Mouse (Mus musculus) heart, embryonic 10.5 days (tissue): Measurements from ENCODE around the gene Ccl20. TPM values are rescaled to one million over a fixed set of nuclear protein-coding genes. Genes with fewer than 3 reads are reported as not detected.

Experiments used
- DNase-seq: peaks from one replicate; pipeline ENCODE4 v3.0.0-alpha.2; 2017; ENCODE audit warnings: low spot score
- H3K27ac ChIP-seq: fragments of 300-500 bp; sonication (generic); 2 replicates; pipeline ENCODE4 v1.5.1; 2016; ENCODE audit warnings: mild to moderate bottlenecking
- H3K27me3 ChIP-seq: fragments of 300-500 bp; sonication (generic); 2 replicates; pipeline ENCODE4 v1.6.1; 2016; ENCODE audit warnings: mild to moderate bottlenecking; ENCODE audit not compliant: poor library complexity, insufficient read depth, severe bottlenecking
- H3K36me3 ChIP-seq: fragments of 300-500 bp; sonication (generic); 2 replicates; pipeline ENCODE4 v1.6.1; 2016; ENCODE audit warnings: mild to moderate bottlenecking, moderate library complexity
- H3K4me1 ChIP-seq: fragments of 300-500 bp; sonication (generic); 2 replicates; pipeline ENCODE4 v1.6.1; 2016; ENCODE audit warnings: mild to moderate bottlenecking
- H3K4me3 ChIP-seq: fragments of 300-500 bp; sonication (generic); 2 replicates; pipeline ENCODE4 v1.5.1; 2016; ENCODE audit warnings: mild to moderate bottlenecking, moderate library complexity
- H3K9me3 ChIP-seq: fragments of 300-500 bp; sonication (generic); 2 replicates; pipeline ENCODE4 v1.6.1; 2016; ENCODE audit warnings: mild to moderate bottlenecking, moderate library complexity
- WGBS: fragments of 180-500 bp; shearing (Covaris S2); methylation state at CpG from one replicate; pipeline ENCODE4 v1.1.7; 2016; 5-methylcytosine and 5-hydroxymethylcytosine counted together
- polyA plus RNA-seq: library from polyadenylated mRNA; unstranded; fragments of >200 nt; fragmentation: Nextera tagmentation; extraction: Ambion mirVana; gene quantifications from 2 replicates; pipeline ENCODE4 v1.2.1, GENCODE M21; 2016

The Ccl20 gene
- 0.21 and 0.34 TPM in 2 replicates for polyA plus RNA-seq

GRCm38 (mm10) chr1:83116447-83117137 is at the start of gene Ccl20:
Gene Ccl20 (plus strand): TSS chr1:83116766.
- DNase-seq: no peak
- Histone ChIP-seq H3K27me3 (no peaks in the 10 kb centered on the region), H3K4me3 (no peak within 1 kb of the TSS), H3K36me3 (no peaks in the 10 kb centered on the region), H3K4me1 (peaks cover 3% of the 10 kb centered on the region; the same call in 1 of the 2 replicates), H3K27ac (no peak within 1 kb of the TSS), H3K9me3 (no peaks in the 10 kb centered on the region)
- 20% methylated on average over 8 of the region's 8 CpGs for WGBS

GRCm38 (mm10) chr1:83067205-83067604 is 49.4 kb upstream of the Ccl20 start:
- Histone ChIP-seq H3K27me3 (no peaks in the 10 kb centered on the region), H3K36me3 (no peaks in the 10 kb centered on the region), H3K4me3 (no peak overlapping the region), H3K9me3 (no peaks in the 10 kb centered on the region), H3K4me1 (no peaks in the 10 kb centered on the region), H3K27ac (no peak overlapping the region)
- 88% methylated on average over 10 of the region's 10 CpGs for WGBS
- DNase-seq: peak; percentile 59

- Histone ChIP-seq H3K27ac (peak overlapping the region; percentile 16; the same call in 1 of the 2 replicates), H3K27me3 (no peaks in the 10 kb centered on the region), H3K4me3 (peak overlapping the region; percentile 42), H3K36me3 (no peaks in the 10 kb centered on the region), H3K9me3 (no peaks in the 10 kb centered on the region), H3K4me1 (no peaks in the 10 kb centered on the region)
- DNase-seq: peak; percentile 68
- WGBS: 41% methylated on average over 15 of the region's 15 CpGs
Observed at GRCm38 (mm10) chr1:83075526-83076189, 40.9 kb upstream of the Ccl20 start.

GRCm38 (mm10) chr1:83076190-83076917 is 40.2 kb upstream of the Ccl20 start:
- Histone ChIP-seq H3K4me3 (peak overlapping the region; percentile 42), H3K4me1 (no peaks in the 10 kb centered on the region), H3K9me3 (no peaks in the 10 kb centered on the region), H3K27ac (peak overlapping the region; percentile 16; the same call in 1 of the 2 replicates), H3K36me3 (no peaks in the 10 kb centered on the region), H3K27me3 (no peaks in the 10 kb centered on the region)
- WGBS: 42% methylated on average over 11 of the region's 11 CpGs
- DNase-seq: peak; percentile 71

- Histone ChIP-seq H3K27me3 (no peaks in the 10 kb centered on the region), H3K4me3 (no peak overlapping the region), H3K36me3 (no peaks in the 10 kb centered on the region), H3K27ac (no peak overlapping the region), H3K4me1 (no peaks in the 10 kb centered on the region), H3K9me3 (no peaks in the 10 kb centered on the region)
- WGBS: 76% methylated on average over 6 of the region's 6 CpGs
- no peak for DNase-seq
Observed at GRCm38 (mm10) chr1:83077016-83077415, 39.5 kb upstream of the Ccl20 start.

GRCm38 (mm10) chr1:83084790-83085189 is 31.8 kb upstream of the Ccl20 start:
- H3K4me1 ChIP-seq: no peaks in the 10 kb centered on the region
- WGBS: 84% methylated on average over 2 of the region's 2 CpGs

GRCm38 (mm10) chr1:83091268-83091667 is 25.3 kb upstream of the Ccl20 start:
- H3K27ac ChIP-seq: no peak overlapping the region
- no peaks in the 10 kb centered on the region for H3K9me3 ChIP-seq
- H3K4me1 ChIP-seq: no peaks in the 10 kb centered on the region
- WGBS: 50% methylated on average over 3 of the region's 3 CpGs
- DNase-seq: no peak
- H3K4me3 ChIP-seq: no peak overlapping the region
- H3K36me3 ChIP-seq: no peaks in the 10 kb centered on the region
- H3K27me3 ChIP-seq: no peaks in the 10 kb centered on the region

More at GRCm38 (mm10) chr1:83084790-83085189, 31.8 kb upstream of the Ccl20 start:
- Histone ChIP-seq H3K27ac (no peak overlapping the region), H3K4me3 (no peak overlapping the region), H3K9me3 (no peaks in the 10 kb centered on the region), H3K27me3 (no peaks in the 10 kb centered on the region), H3K36me3 (no peaks in the 10 kb centered on the region)
- no peak for DNase-seq

- H3K36me3 ChIP-seq: no peaks in the 10 kb centered on the region
- 86% methylated on average over 4 of the region's 4 CpGs for WGBS
- H3K27ac ChIP-seq: no peak overlapping the region
- no peak overlapping the region for H3K4me3 ChIP-seq
- H3K27me3 ChIP-seq: no peaks in the 10 kb centered on the region
- H3K9me3 ChIP-seq: no peaks in the 10 kb centered on the region
- DNase-seq: no peak
- H3K4me1 ChIP-seq: peaks cover 8% of the 10 kb centered on the region; the same call in 1 of the 2 replicates
Observed at GRCm38 (mm10) chr1:83096935-83097334, 19.6 kb upstream of the Ccl20 start.

- no peak overlapping the region for H3K4me3 ChIP-seq
- H3K27me3 ChIP-seq: no peaks in the 10 kb centered on the region
- peak overlapping the region; percentile 36; the same call in 1 of the 2 replicates for H3K27ac ChIP-seq
- 85% methylated on average over 2 of the region's 2 CpGs for WGBS
- H3K36me3 ChIP-seq: no peaks in the 10 kb centered on the region
- no peak for DNase-seq
- H3K9me3 ChIP-seq: no peaks in the 10 kb centered on the region
- H3K4me1 ChIP-seq: peaks cover 8% of the 10 kb centered on the region; the same call in 1 of the 2 replicates
Observed at GRCm38 (mm10) chr1:83099160-83099559, 17.4 kb upstream of the Ccl20 start.

GRCm38 (mm10) chr1:83099580-83100137 is 16.9 kb upstream of the Ccl20 start:
- no peak for DNase-seq
- Histone ChIP-seq H3K27me3 (no peaks in the 10 kb centered on the region), H3K27ac (peak overlapping the region; percentile 52; the same call in 1 of the 2 replicates), H3K36me3 (no peaks in the 10 kb centered on the region), H3K9me3 (no peaks in the 10 kb centered on the region), H3K4me3 (no peak overlapping the region), H3K4me1 (peaks cover 8% of the 10 kb centered on the region; the same call in 1 of the 2 replicates)
- WGBS: 60% methylated on average over 7 of the region's 7 CpGs

- 60% methylated on average over 3 of the region's 3 CpGs for WGBS
- no peak for DNase-seq
Observed at GRCm38 (mm10) chr1:83101891-83102290, 14.7 kb upstream of the Ccl20 start.

GRCm38 (mm10) chr1:83105464-83105863 is 11.1 kb upstream of the Ccl20 start:
- Histone ChIP-seq H3K27me3 (no peaks in the 10 kb centered on the region), H3K27ac (no peak overlapping the region), H3K4me3 (no peak overlapping the region), H3K36me3 (no peaks in the 10 kb centered on the region), H3K4me1 (no peaks in the 10 kb centered on the region), H3K9me3 (no peaks in the 10 kb centered on the region)
- no peak for DNase-seq
- WGBS: 77% methylated on average over 1 of the region's 1 CpGs

More at GRCm38 (mm10) chr1:83101891-83102290, 14.7 kb upstream of the Ccl20 start:
- Histone ChIP-seq H3K36me3 (no peaks in the 10 kb centered on the region), H3K27ac (no peak overlapping the region), H3K9me3 (no peaks in the 10 kb centered on the region), H3K27me3 (no peaks in the 10 kb centered on the region), H3K4me3 (no peak overlapping the region), H3K4me1 (peaks cover 8% of the 10 kb centered on the region; the same call in 1 of the 2 replicates)
